In the genomic region with DNA sequence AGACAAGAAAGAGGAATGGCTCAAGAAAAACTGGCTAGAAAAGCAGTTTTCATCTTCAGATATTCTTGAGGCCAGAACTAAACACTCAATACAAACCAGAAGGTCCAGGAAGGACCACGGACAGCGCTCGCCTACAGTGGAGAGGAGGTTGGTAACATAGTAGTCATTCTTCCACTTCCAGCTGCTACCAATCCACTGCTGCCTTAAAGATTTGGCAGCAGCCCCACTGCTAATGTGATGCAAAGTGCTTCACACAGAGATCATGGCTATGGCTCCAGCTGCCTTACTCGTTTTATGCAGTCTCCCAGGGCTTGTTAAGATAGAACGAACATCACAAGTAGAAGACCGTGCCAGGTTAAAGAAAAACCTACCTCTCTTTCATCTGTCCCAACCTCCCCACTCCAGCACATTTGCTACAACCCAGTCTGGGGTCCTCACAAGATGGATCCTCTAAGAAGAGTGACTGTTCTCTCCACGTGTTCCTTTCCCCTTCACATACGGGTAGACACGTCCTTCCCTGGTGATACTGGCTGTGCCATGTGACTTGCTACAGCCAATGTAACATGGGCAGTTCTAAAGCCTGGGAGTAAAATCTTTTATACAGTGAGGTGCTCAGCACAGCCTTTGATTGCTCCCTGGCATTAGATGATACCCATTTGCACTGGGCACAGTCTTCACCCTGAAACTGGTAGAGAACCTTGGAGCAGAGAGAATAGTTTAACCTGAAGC, we compare ENCODE assay signal across 9 mouse cellular contexts.
DNase-seq lines count a peak whose midpoint lies in the region; ATAC-seq lines count a peak whose summit lies in the region.
"Had no signal": no experiment of that assay in that cellular context is flagged by ENCODE, and none has a peak within 500 bp of the region (broad histone marks: within the 10 kb centered on the region; RNA-seq: fewer than 3 reads in every experiment).

No protein-coding gene starts in this region.

- peak; percentile 81 for ATAC-seq in forebrain, embryonic 15.5 days (replicated peaks)

- DNase-seq in cerebellum, postnatal 10 days, result peak; percentile 54 to 59
- no peak for DNase-seq in cerebellum, postnatal 25 days
- DNase-seq in 416B (ENCODE audit: low read depth), result peak; percentile 11
- DNase-seq in left cerebral cortex, postnatal 36 days (ENCODE audit: low spot score in 2 of 2), result peak; percentile 38 to 54
- peak; percentile 32 to 50 for DNase-seq in right cerebral cortex, adult 2 months (ENCODE audit: low spot score in 2 of 2)
- no peak for DNase-seq in thymus, adult 18-20 months
- DNase-seq in urinary bladder, postnatal 4 days (ENCODE audit: low spot score in 2 of 2), result no peak

- H3K27me3 ChIP-seq in forebrain, embryonic 15.5 days, result no peaks in the 10 kb centered on the region

- no peaks in the 10 kb centered on the region for H3K9me3 ChIP-seq in forebrain, embryonic 15.5 days

- H3K9ac ChIP-seq in forebrain, embryonic 15.5 days (replicated peaks), result no peak overlapping the region
- H3K9ac ChIP-seq: liver, embryonic 14.5 days had no signal

- WGBS in forebrain, embryonic 15.5 days, result 21% methylated on average over 9 of the region's 9 CpGs

- no peaks in the 10 kb centered on the region for H3K36me3 ChIP-seq in forebrain, embryonic 15.5 days

- H3K27ac ChIP-seq in forebrain, embryonic 15.5 days (replicated peaks), result peak overlapping the region; percentile 52
- H3K27ac ChIP-seq: liver, embryonic 14.5 days had no signal

- no peak overlapping the region for H3K4me3 ChIP-seq in forebrain, embryonic 15.5 days

- H3K4me2 ChIP-seq in forebrain, embryonic 15.5 days (replicated peaks), result peak overlapping the region; percentile 20; the same call in 1 of the 2 replicates

- intact Hi-C loops in left cerebral cortex, postnatal 36 days (cut with DNase I), result no loop called here

- peaks cover 30% of the 10 kb centered on the region for H3K4me1 ChIP-seq in forebrain, embryonic 15.5 days

Comparison
In these comparisons a context has a peak if more than half of its experiments do, and no peak if none do; other contexts are left out.
1. DNase-seq: peak in cerebellum, postnatal 10 days (2 of 2), 416B (single experiment), left cerebral cortex, postnatal 36 days (2 of 2) and right cerebral cortex, adult 2 months (2 of 2); none in cerebellum, postnatal 25 days (0 of 2), thymus, adult 18-20 months (0 of 2) and urinary bladder, postnatal 4 days (0 of 2).